Mouse (Mus musculus) kidney, adult 2 months (tissue): ENCODE measurements around the gene Rhoa.

ENCODE experiments used
- CTCF ChIP-seq: fragments of 200-500 bp; conservative IDR thresholded peaks from 2 replicates; pipeline ENCODE4 v1.5.1; 2011; ENCODE audit warnings: low read depth, mild to moderate bottlenecking, control low read depth, low read length, moderate library complexity, mixed read lengths; ENCODE audit not compliant: insufficient read depth, insufficient read length
- POLR2A ChIP-seq: fragments of 200-500 bp; IDR thresholded peaks from one replicate; pipeline ENCODE4 v1.6.1; 2011; ENCODE audit warnings: low read depth, low read length, control low read depth

- TF ChIP-seq CTCF = no peak
- no peak for TF ChIP-seq POLR2A
Measured at GRCm38 (mm10) chr9:108342301-108342831, 36.4 kb downstream of the Rhoa start.
